Mouse (Mus musculus): ENCODE measurements around the gene Ppil6.

- TF ChIP-seq CTCF (conservative IDR thresholded peaks at IDR 0.05; ENCODE audit: insufficient read depth, insufficient read length, low read depth, low read length) (no peak), POLR2A (IDR thresholded peaks at IDR 0.05; ENCODE audit: low read depth, low read length) (no peak)
These were observed 46.5 kb downstream of the Ppil6 start for GRCm38 (mm10) chr10:41536714-41537113.
